Mouse (Mus musculus) bone marrow macrophage, adult 2 months (primary cell): ENCODE data around the gene Pld4. TPM values are rescaled to one million over a fixed set of nuclear protein-coding genes. Genes with fewer than 3 reads are reported as not detected.
A peak's percentile ranks its signal among the peaks of the same experiment; 100 is the strongest.

ENCODE experiments used
- H3K27ac ChIP-seq: 2 replicates; pipeline ENCODE4 v1.5.1; 2012; ENCODE audit warnings: low read depth, low read length; ENCODE audit not compliant: insufficient read depth
- H3K4me1 ChIP-seq: 2 replicates; pipeline ENCODE4 v1.6.1; 2012; ENCODE audit warnings: low read length; ENCODE audit not compliant: control insufficient read depth, insufficient read depth
- H3K4me3 ChIP-seq: 2 replicates; pipeline ENCODE4 v1.5.1; 2012; ENCODE audit warnings: mild to moderate bottlenecking, low read length, moderate library complexity; ENCODE audit not compliant: insufficient read depth
- CTCF ChIP-seq: IDR thresholded peaks from 2 replicates; pipeline ENCODE4 v1.5.1; 2012; ENCODE audit warnings: low read depth, mild to moderate bottlenecking, low read length, moderate library complexity
- POLR2A ChIP-seq: IDR thresholded peaks from 2 replicates; pipeline ENCODE4 v1.6.1; 2012; ENCODE audit warnings: mild to moderate bottlenecking, low read depth, low read length, borderline replicate concordance
- polyA plus RNA-seq: library from polyadenylated mRNA; stranded (reverse); fragments of >200 nt; gene quantifications from 2 replicates; pipeline ENCODE4 v1.2.4, GENCODE M21; 2012; ENCODE audit not compliant: missing spikeins, insufficient read depth, insufficient read length

Pld4 gene
- polyA plus RNA-seq, 1 experiment = 1,170 TPM

DNA sequence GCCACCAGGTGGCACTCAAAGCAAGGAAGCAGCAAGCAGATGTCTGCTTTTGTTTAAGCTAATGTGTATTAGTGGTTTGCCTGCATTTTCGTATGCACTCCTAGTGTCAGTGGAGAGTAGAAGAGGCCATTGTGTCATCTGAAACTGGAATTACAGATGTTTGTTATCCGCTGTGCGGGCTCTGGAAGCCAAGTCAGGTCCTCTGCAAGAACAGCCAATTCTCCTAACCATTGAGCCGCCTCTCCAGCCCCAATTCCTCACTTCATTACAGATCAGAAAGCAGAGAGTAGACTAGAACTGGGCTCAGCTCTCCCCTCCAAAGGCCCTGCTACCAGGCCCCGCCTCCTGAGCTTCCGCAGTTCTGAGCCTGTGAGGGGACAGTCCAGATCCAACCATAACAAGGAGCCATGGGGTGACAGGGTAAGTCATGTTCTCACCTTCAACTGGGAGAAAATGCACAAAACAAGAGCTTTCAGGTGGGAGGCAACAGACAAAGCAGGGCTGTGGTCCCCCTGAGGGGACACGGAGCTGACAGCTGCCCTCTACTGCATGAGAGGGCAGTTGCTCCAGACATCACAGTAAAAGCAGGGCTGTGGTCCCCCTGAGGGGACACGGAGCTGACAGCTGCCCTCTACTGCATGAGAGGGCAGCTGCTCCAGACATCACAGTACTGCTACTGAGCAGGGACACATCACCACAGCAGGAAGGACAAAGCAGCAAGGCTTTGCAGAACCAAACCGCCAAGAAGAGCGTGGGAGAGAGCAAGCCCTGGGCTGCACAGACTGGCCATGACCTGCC lies 13.4 kb upstream of the Pld4 start:
- Histone ChIP-seq H3K4me3 (no peak overlapping the region), H3K4me1 (peaks cover 4% of the 10 kb centered on the region; the same call in 1 of the 2 replicates), H3K27ac (no peak overlapping the region)
- no peak for TF ChIP-seq POLR2A

DNA sequence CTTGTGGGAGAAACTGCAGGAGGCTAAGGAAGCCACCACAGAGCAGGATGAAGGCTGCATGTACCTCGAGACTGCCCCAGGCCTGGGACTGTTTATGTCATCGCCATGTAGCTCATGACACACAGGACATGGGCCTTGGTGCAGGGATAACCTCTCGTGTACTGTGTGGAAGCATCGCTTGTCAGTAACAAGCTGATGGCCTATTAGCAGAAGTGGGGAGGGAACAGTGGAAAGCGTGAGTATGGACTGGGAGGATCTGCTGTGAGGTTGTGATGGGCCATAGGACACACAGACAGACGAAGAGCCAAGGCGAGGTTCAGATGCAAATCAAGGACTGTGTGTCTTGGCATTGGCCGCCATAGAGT lies 12.9 kb upstream of the Pld4 start:
- no peak overlapping the region for H3K4me3 ChIP-seq
- TF ChIP-seq CTCF (no peak), POLR2A (no peak)
- no peak overlapping the region for H3K27ac ChIP-seq
- peaks cover 8% of the 10 kb centered on the region; the same call in 1 of the 2 replicates for H3K4me1 ChIP-seq

DNA sequence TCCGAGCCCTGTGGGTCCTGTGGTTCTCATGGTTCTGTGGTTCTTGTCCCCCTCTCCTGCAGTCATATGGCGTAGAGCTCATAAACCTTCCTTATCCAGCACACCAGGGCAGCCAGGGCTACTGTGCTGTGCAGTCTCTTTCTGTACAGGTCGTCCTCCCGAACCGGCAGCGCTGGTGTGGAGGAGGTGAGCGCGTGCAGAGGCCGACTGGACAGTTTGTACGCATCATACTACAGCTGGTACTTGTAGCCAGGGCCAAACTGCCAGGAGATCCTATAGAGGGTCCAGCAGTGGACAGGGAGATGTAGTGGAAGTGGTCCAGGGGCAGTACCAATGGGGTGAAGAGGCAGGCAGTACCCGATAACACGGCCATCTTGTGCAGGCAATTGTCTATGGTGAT lies 9.5 kb upstream of the Pld4 start:
- TF ChIP-seq POLR2A (no peak), CTCF (no peak)
- no peak overlapping the region for H3K4me3 ChIP-seq
- H3K4me1 ChIP-seq = peaks cover 10% of the 10 kb centered on the region; the same call in 1 of the 2 replicates
- H3K27ac ChIP-seq = no peak overlapping the region

DNA sequence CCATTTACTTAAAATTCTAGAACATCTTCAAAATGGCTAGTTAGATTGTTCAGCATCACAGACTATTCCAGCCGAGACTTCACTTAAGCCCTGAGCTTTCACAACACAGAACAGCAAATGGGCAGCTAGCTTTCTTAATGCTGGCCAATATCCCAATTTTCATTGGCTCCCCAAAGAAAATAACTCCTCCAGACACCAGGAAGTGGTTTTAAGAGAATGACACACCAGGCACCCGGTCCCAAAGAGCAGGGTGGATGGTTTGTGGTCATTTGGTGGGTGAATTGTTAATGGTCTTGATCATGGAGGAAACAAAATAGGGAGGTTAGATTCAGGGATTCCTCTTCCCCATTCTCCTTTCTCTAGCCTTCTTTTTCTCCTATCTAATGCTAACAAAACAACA lies 8.1 kb upstream of the Pld4 start:
- TF ChIP-seq POLR2A (no peak), CTCF (no peak)
- no peak overlapping the region for H3K27ac ChIP-seq
- peaks cover 8% of the 10 kb centered on the region; the same call in 1 of the 2 replicates for H3K4me1 ChIP-seq
- H3K4me3 ChIP-seq = no peak overlapping the region

DNA sequence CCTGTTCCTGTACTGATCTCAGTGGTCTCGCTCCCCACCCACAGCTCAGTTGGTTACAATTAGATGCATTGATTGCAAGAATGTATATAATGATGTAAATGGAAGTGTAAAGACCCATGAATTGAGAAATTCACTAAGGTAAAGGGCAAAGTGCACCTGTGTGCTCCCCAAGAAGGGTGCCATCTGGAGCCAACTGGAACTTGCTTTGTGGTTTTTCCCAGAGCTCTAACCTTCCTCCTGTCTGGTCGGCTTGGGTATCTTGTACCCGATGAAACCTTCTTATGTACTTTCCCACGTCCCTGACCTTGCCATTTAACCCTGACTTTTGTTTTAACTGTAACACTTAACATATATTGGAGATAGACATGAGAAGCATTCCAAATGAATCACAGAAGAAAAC lies 4.6 kb upstream of the Pld4 start:
- peaks cover 8% of the 10 kb centered on the region; the same call in 1 of the 2 replicates for H3K4me1 ChIP-seq
- H3K27ac ChIP-seq = no peak overlapping the region
- TF ChIP-seq POLR2A (no peak), CTCF (no peak)
- H3K4me3 ChIP-seq = no peak overlapping the region

DNA sequence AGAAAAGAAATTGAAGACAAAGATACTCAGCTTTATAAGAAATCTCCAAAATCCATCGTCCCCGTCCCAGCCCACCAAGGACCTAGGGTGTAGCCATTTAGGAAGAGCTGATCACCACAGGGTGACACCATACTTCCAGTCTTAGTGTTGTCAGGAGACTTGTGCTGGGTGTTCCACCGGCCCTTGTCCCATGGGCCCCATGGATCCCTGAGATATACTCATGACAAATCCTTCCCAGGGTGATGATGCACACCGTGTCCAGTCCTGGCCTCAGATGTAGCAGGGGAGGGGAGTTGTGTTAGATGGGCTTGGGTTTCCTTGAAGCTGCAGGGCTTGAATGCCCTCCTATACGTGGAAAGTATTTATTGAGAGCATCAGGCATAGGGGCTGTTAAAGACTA lies 2.6 kb upstream of the Pld4 start:
- H3K27ac ChIP-seq = no peak overlapping the region
- peaks cover 5% of the 10 kb centered on the region; the same call in 1 of the 2 replicates for H3K4me1 ChIP-seq
- TF ChIP-seq CTCF (no peak), POLR2A (no peak)
- H3K4me3 ChIP-seq = no peak overlapping the region

DNA sequence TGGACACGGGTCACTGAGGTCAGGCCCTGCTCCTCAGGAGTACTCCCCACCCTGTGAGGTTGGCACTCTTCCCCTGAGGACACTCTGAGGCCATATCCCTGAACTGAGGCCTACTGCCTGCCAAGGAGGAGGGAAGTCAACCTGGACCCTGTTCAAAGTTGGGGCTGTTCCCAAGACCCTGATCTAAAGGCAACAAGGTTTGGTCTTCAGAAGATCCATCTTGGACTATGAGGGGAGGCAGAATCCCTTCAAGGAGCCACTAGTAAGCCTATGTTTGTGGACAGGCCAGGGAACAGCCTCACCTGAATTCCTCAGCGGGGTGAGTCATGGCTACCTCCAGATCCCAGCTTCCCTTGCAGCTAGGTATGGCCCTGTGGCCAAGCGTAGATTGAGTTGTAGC lies 984 bp upstream of the Pld4 start:
- TF ChIP-seq CTCF (no peak), POLR2A (no peak)
- peaks cover 16% of the 10 kb centered on the region for H3K4me1 ChIP-seq
- no peak overlapping the region for H3K4me3 ChIP-seq
- H3K27ac ChIP-seq = peak overlapping the region; percentile 96

DNA sequence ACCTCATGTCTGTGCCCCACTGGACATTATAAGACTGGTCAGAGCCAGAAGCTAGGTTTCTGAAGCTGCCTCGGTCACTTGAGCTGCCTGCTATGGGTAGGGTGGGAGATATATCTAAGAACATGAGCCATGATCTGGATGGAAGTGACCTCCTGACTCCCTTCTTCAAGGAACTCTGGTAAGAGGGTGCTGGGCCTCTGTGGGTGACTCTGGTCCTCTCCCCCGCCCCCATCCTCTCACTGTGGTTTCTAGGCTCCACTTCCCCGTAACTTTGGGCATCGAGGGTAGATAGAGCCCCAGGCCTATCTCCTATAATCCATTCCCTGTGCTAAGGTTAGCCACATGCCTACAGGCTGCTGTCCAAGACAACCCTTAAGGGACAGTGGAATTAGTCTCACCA lies 956 bp downstream of the Pld4 start:
- H3K4me3 ChIP-seq = peak overlapping the region; percentile 71
- TF ChIP-seq CTCF (no peak), POLR2A (no peak)
- H3K27ac ChIP-seq = peak overlapping the region; percentile 96

DNA sequence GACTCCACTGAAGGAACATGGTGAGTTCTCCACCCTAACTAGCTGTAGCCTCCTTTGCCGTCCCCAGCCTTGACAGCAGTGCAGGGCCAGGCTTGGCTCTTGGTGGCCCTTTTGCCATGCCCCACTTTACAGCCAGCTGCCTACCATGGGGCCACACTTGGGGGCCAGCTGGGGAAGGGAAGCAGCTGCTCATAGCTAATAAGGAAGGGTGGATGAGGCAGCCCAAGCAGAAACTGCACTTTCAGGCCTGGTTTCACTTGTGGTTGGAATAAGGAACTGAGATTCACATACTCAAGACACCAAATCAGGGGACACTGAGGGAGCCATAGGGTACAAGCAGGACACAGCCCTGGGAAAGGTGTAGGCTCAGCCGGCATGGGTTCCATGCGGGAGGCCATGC lies 1.6 kb downstream of the Pld4 start:
- Histone ChIP-seq H3K27ac (peak overlapping the region; percentile 96), H3K4me1 (peaks cover 13% of the 10 kb centered on the region), H3K4me3 (peak overlapping the region; percentile 71)
- TF ChIP-seq POLR2A (no peak), CTCF (no peak)

More for the DNA sequence above, 956 bp downstream of the Pld4 start:
- peaks cover 13% of the 10 kb centered on the region for H3K4me1 ChIP-seq

DNA sequence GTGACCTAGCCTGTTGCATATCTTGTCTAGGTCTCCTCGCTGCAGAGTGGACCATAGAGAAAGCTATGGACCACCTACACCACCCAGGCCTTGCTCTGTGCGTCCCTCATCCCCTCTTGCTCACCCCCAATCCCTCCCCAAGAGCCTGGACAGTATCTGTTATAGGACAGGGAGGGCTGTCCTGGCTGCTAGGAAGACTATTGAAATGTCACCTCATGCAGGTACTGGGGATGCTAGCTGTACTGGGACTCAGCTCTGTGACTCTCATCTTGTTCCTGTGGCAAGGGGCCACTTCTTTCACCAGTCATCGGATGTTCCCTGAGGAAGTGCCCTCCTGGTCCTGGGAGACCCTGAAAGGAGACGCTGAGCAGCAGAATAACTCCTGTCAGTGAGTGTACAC lies 2.7 kb downstream of the Pld4 start:
- Histone ChIP-seq H3K4me3 (peak overlapping the region; percentile 38), H3K4me1 (peaks cover 13% of the 10 kb centered on the region), H3K27ac (peak overlapping the region; percentile 24; the same call in 1 of the 2 replicates)
- no peak for TF ChIP-seq POLR2A
- no peak for TF ChIP-seq CTCF
